Mouse (Mus musculus): ENCODE measurements around the gene Focad. TPM values are rescaled to one million over a fixed set of nuclear protein-coding genes. Genes with fewer than 3 reads are reported as not detected.

Gene Focad
- polyA plus RNA-seq, 1 experiment, result 42.1 TPM

GRCm38 (mm10) chr4:88197244-88197643, 102.8 kb downstream of the Focad start:
- no peak overlapping the region for H3K4me3 ChIP-seq (ENCODE audit: insufficient read depth, low read length)
- TF ChIP-seq POLR2A (IDR thresholded peaks at IDR 0.05; ENCODE audit: extremely low read depth, insufficient read depth, low read length), result no peak
- no peak overlapping the region for H3K27ac ChIP-seq (ENCODE audit: insufficient read depth, low read length)
- H3K4me1 ChIP-seq (ENCODE audit: control insufficient read depth, insufficient read depth, low read length), result peaks cover 2% of the 10 kb centered on the region

- no peak for TF ChIP-seq CTCF (IDR thresholded peaks at IDR 0.05; ENCODE audit: extremely low read depth, insufficient read depth, low read length)
- TF ChIP-seq POLR2A (IDR thresholded peaks at IDR 0.05; ENCODE audit: extremely low read depth, insufficient read depth, low read length), result no peak
Measured at GRCm38 (mm10) chr4:88199186-88199585, 104.8 kb downstream of the Focad start.

GRCm38 (mm10) chr4:88201047-88201446, 106.6 kb downstream of the Focad start:
- Histone ChIP-seq H3K4me3 (ENCODE audit: insufficient read depth, low read length) (no peak overlapping the region), H3K27ac (ENCODE audit: insufficient read depth, low read length) (no peak overlapping the region), H3K4me1 (ENCODE audit: control insufficient read depth, insufficient read depth, low read length) (no peaks in the 10 kb centered on the region)
- no peak for TF ChIP-seq CTCF (IDR thresholded peaks at IDR 0.05; ENCODE audit: extremely low read depth, insufficient read depth, low read length)
- no peak for TF ChIP-seq POLR2A (IDR thresholded peaks at IDR 0.05; ENCODE audit: extremely low read depth, insufficient read depth, low read length)

More at GRCm38 (mm10) chr4:88199186-88199585, 104.8 kb downstream of the Focad start:
- no peak overlapping the region for H3K4me3 ChIP-seq (ENCODE audit: insufficient read depth, low read length)
- peaks cover 2% of the 10 kb centered on the region for H3K4me1 ChIP-seq (ENCODE audit: control insufficient read depth, insufficient read depth, low read length)
- H3K27ac ChIP-seq (ENCODE audit: insufficient read depth, low read length), result no peak overlapping the region

- Histone ChIP-seq H3K4me3 (ENCODE audit: insufficient read depth, low read length) (no peak overlapping the region), H3K27ac (ENCODE audit: insufficient read depth, low read length) (no peak overlapping the region)
Measured at GRCm38 (mm10) chr4:88208676-88209075, 114.2 kb downstream of the Focad start.

GRCm38 (mm10) chr4:88209351-88209814, 115.0 kb downstream of the Focad start:
- Histone ChIP-seq H3K4me3 (ENCODE audit: insufficient read depth, low read length) (no peak overlapping the region), H3K4me1 (ENCODE audit: control insufficient read depth, insufficient read depth, low read length) (no peaks in the 10 kb centered on the region; the same call in 1 of the 2 replicates), H3K27ac (ENCODE audit: insufficient read depth, low read length) (no peak overlapping the region)
- TF ChIP-seq POLR2A (IDR thresholded peaks at IDR 0.05; ENCODE audit: extremely low read depth, insufficient read depth, low read length) (no peak), CTCF (IDR thresholded peaks at IDR 0.05; ENCODE audit: extremely low read depth, insufficient read depth, low read length) (no peak)

More at GRCm38 (mm10) chr4:88208676-88209075, 114.2 kb downstream of the Focad start:
- no peaks in the 10 kb centered on the region; the same call in 1 of the 2 replicates for H3K4me1 ChIP-seq (ENCODE audit: control insufficient read depth, insufficient read depth, low read length)
- no peak for TF ChIP-seq POLR2A (IDR thresholded peaks at IDR 0.05; ENCODE audit: extremely low read depth, insufficient read depth, low read length)
- no peak for TF ChIP-seq CTCF (IDR thresholded peaks at IDR 0.05; ENCODE audit: extremely low read depth, insufficient read depth, low read length)

GRCm38 (mm10) chr4:88210602-88211001, 116.2 kb downstream of the Focad start:
- TF ChIP-seq POLR2A (IDR thresholded peaks at IDR 0.05; ENCODE audit: extremely low read depth, insufficient read depth, low read length), result no peak
- TF ChIP-seq CTCF (IDR thresholded peaks at IDR 0.05; ENCODE audit: extremely low read depth, insufficient read depth, low read length), result no peak
- H3K27ac ChIP-seq (ENCODE audit: insufficient read depth, low read length), result no peak overlapping the region

GRCm38 (mm10) chr4:88211200-88211885, 116.9 kb downstream of the Focad start:
- Histone ChIP-seq H3K4me3 (ENCODE audit: insufficient read depth, low read length) (no peak overlapping the region), H3K27ac (ENCODE audit: insufficient read depth, low read length) (no peak overlapping the region)

More at GRCm38 (mm10) chr4:88210602-88211001, 116.2 kb downstream of the Focad start:
- no peaks in the 10 kb centered on the region; the same call in 1 of the 2 replicates for H3K4me1 ChIP-seq (ENCODE audit: control insufficient read depth, insufficient read depth, low read length)
- no peak overlapping the region for H3K4me3 ChIP-seq (ENCODE audit: insufficient read depth, low read length)

GRCm38 (mm10) chr4:88213895-88214294, 119.5 kb downstream of the Focad start:
- TF ChIP-seq POLR2A (IDR thresholded peaks at IDR 0.05; ENCODE audit: extremely low read depth, insufficient read depth, low read length), result no peak
- TF ChIP-seq CTCF (IDR thresholded peaks at IDR 0.05; ENCODE audit: extremely low read depth, insufficient read depth, low read length), result no peak
- no peak overlapping the region for H3K4me3 ChIP-seq (ENCODE audit: insufficient read depth, low read length)
- H3K27ac ChIP-seq (ENCODE audit: insufficient read depth, low read length), result no peak overlapping the region
- H3K4me1 ChIP-seq (ENCODE audit: control insufficient read depth, insufficient read depth, low read length), result no peaks in the 10 kb centered on the region

More at GRCm38 (mm10) chr4:88211200-88211885, 116.9 kb downstream of the Focad start:
- TF ChIP-seq CTCF (IDR thresholded peaks at IDR 0.05; ENCODE audit: extremely low read depth, insufficient read depth, low read length) (no peak), POLR2A (IDR thresholded peaks at IDR 0.05; ENCODE audit: extremely low read depth, insufficient read depth, low read length) (no peak)
- H3K4me1 ChIP-seq (ENCODE audit: control insufficient read depth, insufficient read depth, low read length), result no peaks in the 10 kb centered on the region; the same call in 1 of the 2 replicates

- Histone ChIP-seq H3K4me3 (ENCODE audit: insufficient read depth, low read length) (no peak overlapping the region), H3K27ac (ENCODE audit: insufficient read depth, low read length) (no peak overlapping the region), H3K4me1 (ENCODE audit: control insufficient read depth, insufficient read depth, low read length) (no peaks in the 10 kb centered on the region)
- TF ChIP-seq POLR2A (IDR thresholded peaks at IDR 0.05; ENCODE audit: extremely low read depth, insufficient read depth, low read length) (no peak), CTCF (IDR thresholded peaks at IDR 0.05; ENCODE audit: extremely low read depth, insufficient read depth, low read length) (no peak)
Measured at GRCm38 (mm10) chr4:88218286-88218685, 123.9 kb downstream of the Focad start.

- no peak for TF ChIP-seq CTCF (IDR thresholded peaks at IDR 0.05; ENCODE audit: extremely low read depth, insufficient read depth, low read length)
- TF ChIP-seq POLR2A (IDR thresholded peaks at IDR 0.05; ENCODE audit: extremely low read depth, insufficient read depth, low read length), result no peak
- Histone ChIP-seq H3K4me1 (ENCODE audit: control insufficient read depth, insufficient read depth, low read length) (peaks cover under 1% of the 10 kb centered on the region; the same call in 1 of the 2 replicates), H3K27ac (ENCODE audit: insufficient read depth, low read length) (no peak overlapping the region), H3K4me3 (ENCODE audit: insufficient read depth, low read length) (no peak overlapping the region)
Measured at GRCm38 (mm10) chr4:88218797-88219196, 124.4 kb downstream of the Focad start.
